Mouse (Mus musculus) gastrocnemius, adult 18-20 months (tissue): ENCODE measurements around the gene Tln2. TPM values are rescaled to one million over a fixed set of nuclear protein-coding genes. Genes with fewer than 3 reads are reported as not detected.

Source experiments
- DNase-seq: peaks from one replicate; pipeline ENCODE4 v3.0.0; 2021; ENCODE audit warnings: low spot score
- total RNA-seq, 2 experiments: library from RNA; stranded (reverse); gene quantifications; 2 replicates each; pipeline ENCODE4 v1.2.3; 2021

The Tln2 gene
- total RNA-seq, 2 experiments from 2014 or later, result 62.3 to 75.9 TPM

DNA sequence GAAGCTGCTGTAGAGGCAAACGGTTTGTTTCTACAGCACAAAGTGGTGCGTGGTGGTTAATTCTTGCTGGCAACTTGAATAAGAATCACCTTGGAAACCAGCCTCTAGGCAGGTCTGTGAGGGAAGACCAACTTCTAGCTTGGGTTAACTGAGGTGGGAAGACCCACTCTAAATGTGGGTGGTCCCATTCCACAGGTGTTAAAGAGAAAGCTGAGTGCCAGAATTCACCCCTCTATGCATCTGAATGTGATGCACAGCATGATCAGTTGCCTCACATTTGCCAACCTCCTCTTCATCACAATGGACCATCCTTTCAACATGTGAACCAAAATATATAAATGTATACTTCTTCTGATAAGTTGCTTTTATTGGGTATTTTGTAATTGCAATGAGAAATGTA is 197.4 kb downstream of the Tln2 start:
- no peak for DNase-seq

DNA sequence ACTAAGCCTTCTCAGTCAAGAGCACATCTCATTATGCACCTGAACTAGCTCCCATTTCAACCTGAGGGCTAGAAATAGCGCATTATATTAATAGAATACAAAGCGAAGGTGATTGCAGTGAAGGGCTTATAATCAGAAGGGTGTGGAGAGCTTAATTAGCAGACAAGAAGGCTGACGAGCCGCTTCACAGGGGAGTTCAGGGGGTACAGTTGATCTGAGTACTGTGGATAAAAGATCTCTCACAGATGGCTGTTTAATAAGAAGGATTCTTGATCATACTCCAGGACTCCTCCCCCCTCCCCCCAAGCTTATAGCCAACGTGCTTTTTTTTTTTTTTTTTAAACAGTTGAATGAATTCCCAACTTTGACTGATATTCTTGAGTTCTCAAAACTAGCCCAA is 198.0 kb downstream of the Tln2 start:
- DNase-seq, result no peak

DNA sequence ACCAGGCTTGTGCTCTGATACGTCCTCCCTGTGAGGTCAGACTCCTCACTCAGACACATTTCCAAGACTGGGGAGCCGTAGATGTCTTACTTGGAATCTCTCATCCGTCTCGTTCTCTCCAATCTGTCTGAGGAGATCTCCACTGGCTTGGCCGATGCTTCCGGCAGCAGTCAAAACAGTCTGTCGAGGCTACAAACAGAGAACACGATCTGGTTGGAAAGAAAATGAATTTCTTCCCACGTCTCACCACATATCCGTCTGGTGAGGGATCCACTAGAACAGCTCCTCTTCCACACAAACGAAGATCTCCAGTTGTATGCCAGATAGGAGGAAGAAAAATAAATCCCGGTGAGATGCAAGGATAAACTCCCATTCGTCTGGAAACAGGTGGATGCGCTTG is 205.1 kb downstream of the Tln2 start:
- DNase-seq, result no peak

DNA sequence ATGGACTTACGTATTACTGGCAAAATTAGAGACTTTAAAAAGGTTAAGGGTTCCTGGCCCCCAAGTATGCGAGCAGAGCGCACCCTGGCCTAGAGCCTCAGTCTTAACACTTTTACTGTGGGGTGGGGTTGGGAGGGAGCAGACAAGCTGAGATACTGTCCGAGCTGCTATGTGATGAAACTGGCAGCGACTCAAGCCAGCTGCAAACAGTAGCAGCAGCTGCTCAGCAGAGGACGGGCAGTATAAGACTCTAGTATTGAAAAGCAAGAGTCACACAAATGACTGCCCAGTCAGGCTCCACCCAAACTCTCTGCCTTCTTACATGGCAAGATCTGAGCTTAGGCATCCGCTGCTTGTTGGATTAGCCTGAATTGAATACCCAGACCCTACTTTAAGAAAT is 206.1 kb downstream of the Tln2 start:
- no peak for DNase-seq

DNA sequence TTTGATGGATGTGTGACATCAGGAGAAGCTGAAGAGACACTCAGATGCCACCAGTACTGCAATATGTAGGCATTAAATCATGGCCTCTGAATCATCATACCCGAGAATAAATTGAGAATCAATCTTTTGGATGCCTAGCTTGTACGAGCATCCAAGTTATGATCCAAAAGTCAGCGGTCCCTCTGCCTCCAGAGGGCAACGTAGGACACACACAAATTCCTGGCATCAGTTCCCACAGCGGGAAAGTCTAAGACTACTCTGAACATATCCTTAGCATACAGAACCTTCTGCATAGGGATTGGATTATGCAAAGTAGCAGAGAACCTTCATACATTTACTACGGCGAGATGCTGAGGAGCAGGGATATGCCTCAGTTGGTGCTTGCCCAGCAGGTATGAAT is 210.5 kb downstream of the Tln2 start:
- no peak for DNase-seq

DNA sequence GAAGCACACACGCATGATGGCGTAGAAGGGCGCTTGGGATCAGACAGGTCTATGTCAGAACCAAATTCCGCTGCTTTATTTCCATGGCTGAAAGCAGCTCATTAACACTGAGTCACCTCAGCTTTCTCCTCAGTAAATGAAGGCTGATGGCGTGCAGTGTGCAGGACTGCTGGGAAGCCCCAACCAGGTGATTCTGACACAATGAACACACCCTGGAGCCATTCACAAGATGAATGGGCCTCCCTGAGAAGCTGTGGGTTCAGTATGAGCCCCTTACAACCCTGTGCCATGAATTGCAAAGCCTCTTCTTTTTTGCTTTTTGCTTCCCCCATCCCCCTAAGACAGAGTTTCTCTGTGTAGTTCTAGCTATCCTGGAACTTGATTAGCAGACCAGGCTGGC is 212.3 kb downstream of the Tln2 start:
- DNase-seq, result no peak

DNA sequence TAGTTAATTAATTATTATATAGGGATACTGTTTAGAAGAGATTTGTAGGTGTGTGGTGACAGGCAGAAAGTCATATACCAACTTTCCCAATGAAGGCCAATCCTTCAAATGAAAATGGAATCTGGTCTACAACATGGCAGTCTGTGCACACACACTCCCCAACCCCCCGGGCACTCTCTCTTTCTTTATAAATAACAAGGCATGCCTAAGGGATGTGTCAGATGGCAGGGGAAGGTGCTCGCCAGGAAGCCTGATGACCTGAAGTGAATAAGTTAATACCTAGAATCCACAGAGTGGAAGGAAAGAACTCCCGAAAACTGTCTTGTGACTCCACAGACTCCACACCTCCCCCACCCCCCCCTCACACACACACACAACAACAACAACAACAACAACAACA is 228.2 kb downstream of the Tln2 start:
- DNase-seq, result no peak

DNA sequence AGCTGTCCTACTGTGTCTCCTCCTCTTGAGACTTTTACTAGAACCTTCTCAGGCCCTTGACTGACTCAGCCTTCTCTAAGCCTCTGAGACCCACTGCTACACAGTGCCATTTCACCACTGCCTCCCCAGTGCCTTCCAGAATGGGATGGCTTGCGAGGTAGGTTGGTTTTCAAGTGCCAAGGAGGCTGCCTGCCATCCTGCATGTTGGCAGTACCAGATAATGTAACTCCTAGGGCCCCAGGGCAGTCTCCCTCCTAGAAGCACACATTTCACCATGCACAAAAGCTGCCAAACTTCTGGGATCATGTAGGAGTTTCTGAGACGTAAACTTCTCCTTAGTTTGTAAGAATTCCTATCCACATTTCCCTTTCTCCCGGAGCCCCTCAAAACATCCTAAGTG is 231.1 kb downstream of the Tln2 start:
- DNase-seq, result no peak

DNA sequence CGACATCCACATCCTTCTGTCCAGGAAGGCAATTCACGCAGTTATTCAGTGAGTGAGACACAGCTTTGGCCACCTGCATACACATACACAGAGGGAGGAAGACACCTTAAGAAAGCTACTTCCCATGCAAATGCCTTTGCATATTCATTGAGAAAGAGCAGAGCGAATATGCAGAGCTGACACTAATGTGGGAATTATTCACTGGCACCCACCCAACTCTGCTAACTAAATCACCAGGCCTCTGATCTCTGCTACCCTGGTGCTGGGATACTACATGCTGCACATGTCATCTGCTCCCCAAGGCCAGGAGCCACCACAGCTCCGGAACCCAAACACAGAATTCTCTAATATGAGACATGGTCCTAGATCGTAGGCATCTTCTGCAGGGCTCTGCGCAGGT is 237.6 kb downstream of the Tln2 start:
- DNase-seq, result no peak

DNA sequence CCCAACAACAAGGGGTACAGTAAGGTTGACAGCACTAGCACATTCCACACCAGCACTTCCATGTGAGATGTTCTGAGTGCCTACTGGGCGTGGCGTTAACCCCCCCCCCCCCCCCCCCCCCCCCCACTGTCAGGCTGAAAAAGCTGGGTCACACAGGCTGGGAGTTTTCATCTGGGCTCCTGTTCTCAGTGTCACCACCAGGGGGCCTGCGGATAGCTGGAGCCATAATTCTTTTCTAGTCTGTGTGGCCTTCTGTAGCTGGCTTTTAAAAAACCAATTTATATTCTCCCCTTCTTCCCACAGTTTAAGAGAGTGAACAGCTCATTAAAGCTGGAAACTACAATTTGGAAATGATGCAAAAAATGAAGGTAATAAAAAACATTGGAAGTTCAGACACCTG is 244.1 kb downstream of the Tln2 start:
- DNase-seq, result peak; percentile 44

DNA sequence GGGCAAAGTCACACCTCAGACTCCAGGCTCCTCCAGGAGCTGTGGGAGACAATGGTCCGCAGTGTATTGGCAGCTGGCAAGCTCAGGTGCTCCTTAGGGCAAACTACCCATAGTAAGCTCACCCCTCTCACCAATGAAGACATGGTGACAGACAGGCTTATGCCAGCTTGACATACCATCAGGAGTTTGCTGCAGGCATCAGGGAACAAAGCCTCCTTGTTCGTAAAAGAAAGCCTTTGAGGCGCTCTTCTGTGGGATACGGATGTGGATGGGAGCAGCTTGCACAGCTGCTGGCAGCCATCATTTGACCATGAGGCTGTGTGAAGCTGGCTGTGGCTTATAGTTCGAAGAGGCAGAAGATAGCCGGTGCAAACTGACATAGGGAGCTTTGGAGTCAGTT is 254.5 kb downstream of the Tln2 start:
- DNase-seq, result no peak

DNA sequence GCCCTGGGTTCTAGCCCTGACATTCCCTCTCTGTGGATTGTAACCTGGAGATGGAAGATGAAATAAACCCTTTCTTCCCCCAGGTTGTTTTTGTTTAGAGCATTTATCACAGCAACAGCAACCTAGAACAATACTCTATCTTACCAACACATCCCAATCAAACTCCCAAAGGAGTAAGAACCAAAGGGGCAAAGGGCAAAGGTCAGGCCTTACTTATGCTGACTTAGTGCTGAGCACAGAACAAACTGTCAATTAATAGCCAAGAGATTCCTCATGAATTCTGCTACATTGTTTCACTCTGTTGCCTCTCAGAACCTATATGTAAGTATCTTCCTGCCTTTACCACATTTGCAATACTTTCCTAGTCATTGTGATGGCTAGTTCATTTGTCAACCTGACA is 255.5 kb downstream of the Tln2 start:
- no peak for DNase-seq

DNA sequence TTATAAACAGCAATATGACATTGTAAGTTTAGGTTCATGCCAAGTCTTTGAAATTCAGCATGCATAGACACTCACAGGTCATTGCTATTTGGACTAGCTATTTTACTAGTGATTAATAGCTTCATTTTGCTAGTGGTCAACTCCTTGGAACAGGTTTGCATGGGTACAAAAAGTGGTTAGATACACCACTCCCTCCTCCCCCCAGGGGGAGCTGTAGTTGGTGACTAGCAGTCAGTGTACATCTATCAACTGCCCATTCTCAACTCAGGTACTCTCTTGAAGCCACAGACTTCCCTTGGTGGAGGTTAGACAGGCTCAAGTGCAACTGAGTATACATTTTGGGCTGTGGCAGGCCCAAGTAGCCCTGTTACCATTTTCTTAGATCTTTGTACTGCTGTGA is 256.5 kb downstream of the Tln2 start:
- DNase-seq, result no peak

DNA sequence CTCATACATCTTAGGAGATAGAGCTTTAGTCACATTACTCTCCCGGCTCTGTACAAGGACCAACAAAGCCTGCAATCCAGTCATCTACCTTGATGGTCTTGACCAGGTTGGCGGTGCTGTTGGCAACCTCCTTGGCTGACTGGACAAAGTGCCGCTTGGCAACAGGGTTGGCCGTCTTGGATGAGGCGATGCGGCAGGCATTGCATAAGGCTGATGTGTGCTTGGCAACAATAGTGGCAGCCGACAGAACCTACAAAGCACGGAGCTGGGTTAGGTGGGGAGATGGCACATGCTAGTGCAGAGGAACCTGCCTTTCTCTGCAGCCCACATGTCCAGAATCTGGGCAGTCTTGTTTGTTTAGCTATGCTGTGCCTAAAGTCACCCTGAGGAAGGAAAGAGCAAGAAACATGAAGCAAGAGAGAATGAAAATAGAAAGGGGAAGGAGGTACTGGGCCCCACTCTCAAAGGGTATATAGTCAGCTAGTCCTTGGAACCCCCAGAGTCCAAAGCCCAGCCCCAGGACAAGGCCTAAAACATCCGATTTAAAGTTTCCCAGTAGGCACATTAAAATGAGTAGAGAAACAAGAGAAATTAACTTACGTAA is 257.0 kb downstream of the Tln2 start:
- no peak for DNase-seq

DNA sequence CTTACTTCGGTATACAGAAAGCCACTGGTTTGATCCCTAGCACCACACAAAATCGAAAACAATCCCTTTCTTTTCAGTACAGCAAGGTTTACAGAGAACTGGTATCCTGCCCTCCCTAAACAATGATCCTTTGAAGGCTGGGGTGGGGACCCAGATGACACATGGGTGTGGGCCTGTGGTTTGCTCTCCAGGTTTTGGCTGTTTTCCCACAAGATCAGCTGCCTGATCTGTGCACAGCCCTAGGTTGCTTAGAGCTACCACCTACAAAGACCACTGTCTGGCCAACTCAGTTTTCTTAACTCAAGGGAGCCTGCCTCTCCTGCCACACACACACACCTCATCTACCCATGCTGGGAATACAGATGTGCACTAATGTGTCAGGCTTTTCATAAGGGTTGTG is 257.9 kb downstream of the Tln2 start:
- no peak for DNase-seq

DNA sequence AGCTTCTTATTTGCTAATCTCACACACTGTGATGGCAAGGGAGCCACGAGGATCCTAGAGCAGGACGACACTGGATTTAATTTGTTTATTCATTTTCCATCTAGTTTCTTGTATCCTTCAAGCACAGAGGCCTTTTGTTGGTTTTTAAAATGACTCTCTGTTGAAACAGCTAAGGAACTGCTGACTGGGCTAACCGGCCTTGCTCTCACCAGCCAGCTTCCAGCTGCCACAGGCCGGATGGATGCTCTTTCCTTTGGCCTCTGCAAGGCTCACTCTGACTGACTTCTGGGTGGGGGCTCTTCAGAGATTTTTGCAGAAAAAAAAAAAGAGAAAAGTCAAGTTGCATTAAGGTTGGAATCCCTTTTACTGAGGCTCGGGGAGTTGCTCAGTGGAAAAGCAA is 258.7 kb downstream of the Tln2 start:
- no peak for DNase-seq

DNA sequence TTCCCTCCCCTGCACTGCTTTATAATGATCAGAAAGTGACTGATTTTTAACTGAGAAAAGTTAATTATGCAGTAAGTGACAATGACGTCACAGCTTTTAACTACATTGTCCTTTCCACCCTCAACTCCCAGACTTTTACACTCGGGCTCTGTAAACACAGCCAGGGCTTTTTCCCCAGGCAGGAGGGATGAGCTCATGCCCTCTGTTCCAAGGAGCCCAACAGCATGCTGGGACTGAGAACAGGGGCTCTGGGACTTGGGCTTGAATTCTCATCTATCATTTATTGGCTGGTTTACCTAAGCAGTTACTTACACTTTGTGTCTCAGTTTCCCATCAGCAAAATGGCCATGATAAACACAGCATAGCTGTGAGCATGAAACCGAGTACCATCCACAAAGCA is 259.2 kb downstream of the Tln2 start:
- DNase-seq, result no peak

DNA sequence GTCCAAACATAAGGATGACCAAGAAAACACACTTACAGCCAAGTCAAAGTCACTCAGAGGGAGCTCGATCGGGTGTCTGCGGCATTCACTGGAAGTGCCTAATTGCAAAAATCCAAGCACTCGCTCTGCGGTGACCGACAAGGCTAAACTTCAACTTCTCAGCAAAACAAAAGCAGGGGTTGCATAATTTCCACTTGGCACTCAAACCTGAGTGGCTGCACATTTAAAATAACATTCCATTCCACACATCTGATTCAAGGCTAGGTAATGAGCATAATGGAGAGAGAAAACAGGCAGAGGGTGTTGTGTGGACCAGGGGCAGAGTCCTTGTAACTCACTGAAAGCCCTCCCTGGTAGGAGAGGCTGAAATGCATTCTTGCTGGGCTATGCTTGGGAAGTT is 260.3 kb downstream of the Tln2 start:
- no peak for DNase-seq

DNA sequence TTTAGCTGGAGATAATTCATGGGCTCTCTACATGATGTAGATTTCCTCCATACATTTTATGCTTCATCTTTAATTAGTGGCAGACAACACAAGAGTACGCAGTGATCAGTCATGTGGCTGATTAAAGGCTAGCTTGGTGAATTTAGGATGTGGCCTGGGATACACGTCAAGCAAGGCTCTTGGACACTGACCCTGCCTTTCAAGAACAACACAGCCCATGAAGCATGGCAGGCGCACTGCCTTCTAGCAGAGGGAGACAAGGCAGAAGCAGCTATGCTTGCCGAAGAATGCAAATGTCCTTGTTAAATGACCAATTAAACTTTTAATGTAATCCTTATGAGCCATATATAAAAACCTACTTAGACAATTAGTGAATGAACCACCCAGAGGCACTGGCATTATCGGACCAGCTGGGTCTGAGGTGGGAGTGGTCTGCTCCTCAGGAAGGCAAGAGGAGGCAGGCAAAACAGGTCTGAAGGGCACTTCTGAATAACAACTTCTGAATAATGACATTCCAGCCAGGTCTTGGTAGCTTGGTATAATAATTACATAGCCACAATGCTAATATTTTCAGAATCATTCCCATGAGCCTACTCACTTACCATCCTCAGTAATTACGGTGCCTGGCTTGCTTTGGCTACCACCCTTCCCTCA is 262.1 kb downstream of the Tln2 start:
- DNase-seq, result no peak

DNA sequence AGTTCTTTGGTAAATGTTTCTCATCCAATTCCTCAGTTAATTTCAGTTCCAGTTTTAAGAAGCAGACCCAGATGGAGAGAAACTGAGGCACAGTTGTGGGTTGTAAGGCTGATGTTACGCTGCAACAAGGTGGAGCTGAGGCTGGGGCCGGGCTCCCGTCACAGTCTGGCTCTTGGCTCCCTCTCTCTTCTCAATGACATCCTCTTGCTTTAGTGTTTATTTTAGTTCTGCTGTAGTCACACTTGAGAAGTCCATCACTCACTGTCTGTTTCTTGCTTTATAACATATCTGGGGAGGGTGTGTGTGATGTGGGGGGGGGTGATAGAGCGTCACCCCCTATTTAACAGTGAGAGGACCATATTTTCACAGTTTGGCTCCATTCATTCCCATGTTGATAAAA is 272.0 kb downstream of the Tln2 start:
- no peak for DNase-seq

DNA sequence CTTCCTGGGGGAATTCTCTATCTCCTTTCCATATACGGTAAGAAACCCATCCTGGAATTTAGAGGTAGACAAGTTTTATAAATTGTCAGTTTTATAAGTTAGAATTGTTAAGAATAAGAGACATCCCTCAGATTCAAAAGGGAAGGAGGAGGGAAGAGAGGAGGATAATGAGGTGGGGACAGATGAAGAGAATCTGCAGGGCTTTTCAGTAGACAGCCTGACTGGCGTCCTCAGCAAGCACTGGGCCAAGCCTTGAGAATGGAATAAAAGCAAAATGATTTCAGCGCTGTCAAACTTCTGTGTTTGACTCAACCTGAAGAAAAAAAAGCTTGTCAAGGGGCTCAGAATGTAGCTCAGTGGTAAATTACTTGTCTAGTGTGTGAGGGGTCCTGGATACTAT is 272.7 kb downstream of the Tln2 start:
- DNase-seq, result no peak

DNA sequence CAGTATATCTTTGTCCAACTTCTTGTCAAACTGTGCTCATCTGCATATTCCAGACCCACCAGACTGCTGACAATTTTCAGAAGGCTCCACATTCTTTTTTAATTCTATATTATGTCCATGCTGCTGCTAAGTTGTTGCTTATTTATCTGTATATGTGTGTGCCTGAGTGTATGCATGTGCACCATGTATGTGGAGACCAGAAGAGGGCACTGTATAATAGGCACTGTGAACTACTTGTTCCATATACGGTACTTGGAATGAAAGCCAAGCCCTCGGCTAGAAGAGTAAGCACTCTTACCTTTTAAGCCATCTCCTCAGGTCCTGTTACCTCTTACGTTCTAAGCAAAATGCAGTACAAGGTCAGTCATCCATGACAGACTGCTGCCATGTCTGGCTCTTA is 274.0 kb downstream of the Tln2 start:
- DNase-seq, result no peak

DNA sequence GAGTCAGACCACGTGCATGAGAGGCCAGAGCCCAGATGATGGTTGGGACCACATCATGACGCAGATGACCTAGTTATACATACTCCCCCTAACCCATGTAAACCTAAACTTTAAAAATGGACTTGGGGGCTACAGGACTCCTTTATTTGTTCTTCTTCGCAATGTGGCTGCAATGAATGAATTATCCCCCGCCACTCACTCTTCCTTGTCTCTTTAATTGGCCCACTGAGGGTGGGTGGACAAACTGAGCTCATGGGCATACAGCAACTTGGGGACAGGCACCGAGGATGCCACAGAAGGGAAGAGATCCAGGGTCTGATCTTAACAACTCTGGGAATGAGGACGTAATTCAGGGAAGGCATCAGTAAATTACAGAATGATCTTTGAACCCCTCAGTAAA is 277.7 kb downstream of the Tln2 start:
- DNase-seq, result no peak

DNA sequence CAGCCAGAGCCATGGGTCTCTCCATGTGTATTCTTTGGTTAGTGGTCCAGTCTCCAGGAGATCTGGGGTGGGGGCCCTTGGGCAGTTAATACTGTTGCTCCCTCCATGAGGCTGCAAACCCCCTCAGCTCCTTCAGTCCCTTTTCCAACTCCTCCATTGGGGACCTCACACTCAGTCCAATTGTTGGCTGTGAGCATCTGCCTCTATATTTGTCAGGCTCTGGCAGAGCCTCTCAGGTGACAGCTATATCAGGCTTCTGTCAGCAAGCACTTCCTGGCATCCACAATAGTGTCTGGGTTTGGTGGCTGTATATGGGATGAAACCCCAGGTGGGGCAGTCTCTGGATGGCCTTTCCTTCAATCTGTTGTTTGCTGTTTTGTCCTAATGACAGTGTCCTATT is 279.2 kb downstream of the Tln2 start:
- peak; percentile 21 for DNase-seq
